Mouse (Mus musculus): Measurements from ENCODE around the gene Zfp750. TPM values are rescaled to one million over a fixed set of nuclear protein-coding genes. Genes with fewer than 3 reads are reported as not detected.

Gene Zfp750
- polyA plus RNA-seq, 1 experiment: 6.1 TPM

DNA sequence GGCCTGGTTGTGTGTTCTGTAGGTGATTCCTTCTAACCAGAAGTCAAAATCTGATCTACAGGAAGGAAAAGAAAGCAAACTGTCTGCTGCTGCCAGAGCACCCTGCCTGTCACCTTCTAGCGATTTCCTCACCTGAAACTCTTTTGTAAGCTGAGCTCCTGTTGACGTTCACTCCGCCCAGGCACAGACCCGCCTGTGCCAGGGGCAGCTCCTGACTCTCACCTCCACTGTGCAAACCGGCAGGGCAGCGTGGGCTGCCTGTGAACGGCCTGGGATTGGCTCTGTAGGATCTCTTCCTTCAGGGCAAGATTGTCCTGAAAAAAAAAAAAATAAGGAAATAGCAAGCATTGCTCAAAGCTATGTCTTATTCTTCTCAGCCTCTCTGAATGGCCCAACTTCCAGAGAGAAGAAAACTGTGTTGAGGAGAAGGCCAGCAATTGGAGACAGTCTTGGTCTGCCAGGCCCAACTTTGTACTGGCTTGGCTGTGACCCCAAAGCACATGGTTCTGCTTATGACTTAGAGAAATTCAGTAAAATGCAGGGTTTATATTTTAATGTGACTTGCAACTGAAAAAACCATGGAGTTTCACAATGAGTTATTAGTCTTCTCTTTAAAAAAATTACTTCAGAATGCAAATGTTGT lies 25.7 kb upstream of the Zfp750 start:
- no peaks in the 10 kb centered on the region for H3K27me3 ChIP-seq (ENCODE audit: control insufficient read depth, insufficient read depth, low read length, poor library complexity, severe bottlenecking)
- no peak overlapping the region for H3K9ac ChIP-seq (ENCODE audit: low read depth, poor library complexity, severe bottlenecking)
- H3K36me3 ChIP-seq (ENCODE audit: control insufficient read depth, insufficient read depth, low read length, poor library complexity, severe bottlenecking): 0 out of 2 replicates have a peak, but pooled peaks cover 3% of the 10 kb centered on the region
- TF ChIP-seq CTCF (IDR thresholded peaks at IDR 0.05; ENCODE audit: low read depth, low read length) (no peak), POLR2A (IDR thresholded peaks at IDR 0.05; ENCODE audit: insufficient read depth, low read length) (no peak), EP300 (IDR thresholded peaks at IDR 0.05; ENCODE audit: insufficient read depth, low read depth, low read length) (no peak)
- no peak overlapping the region for H3K4me3 ChIP-seq (ENCODE audit: low read depth, low read length)
- H3K4me1 ChIP-seq (ENCODE audit: control insufficient read depth, insufficient read depth, low read length): no peaks in the 10 kb centered on the region
- no peaks in the 10 kb centered on the region for H3K9me3 ChIP-seq (replicated peaks; ENCODE audit: control insufficient read depth, insufficient read depth, low read length, poor library complexity, severe bottlenecking)
- H3K27ac ChIP-seq (ENCODE audit: insufficient read depth, low read length): peak overlapping the region; percentile 8; the same call in 1 of the 2 replicates

DNA sequence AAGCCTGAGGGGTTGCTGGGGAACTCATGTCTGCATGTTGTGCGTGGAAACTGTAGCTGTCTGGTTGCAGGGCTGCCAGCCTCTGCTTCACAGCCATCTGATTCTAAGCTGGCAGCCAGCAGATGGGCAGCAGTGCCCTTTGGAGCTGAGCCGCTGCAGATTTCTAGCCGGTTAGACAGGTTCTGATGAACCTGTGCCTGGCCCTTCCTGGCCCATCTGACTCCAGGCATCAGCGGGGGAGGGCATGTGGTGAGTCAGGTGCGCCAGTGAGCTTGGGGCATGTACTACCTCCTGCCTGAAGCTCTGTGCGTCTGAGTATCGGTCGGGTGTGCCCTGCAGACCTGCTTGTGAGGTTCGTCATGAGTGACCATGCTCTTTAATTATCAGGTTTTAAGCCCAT lies 24.8 kb upstream of the Zfp750 start:
- H3K4me1 ChIP-seq (ENCODE audit: control insufficient read depth, insufficient read depth, low read length): no peaks in the 10 kb centered on the region
- no peak for TF ChIP-seq POLR2A (IDR thresholded peaks at IDR 0.05; ENCODE audit: insufficient read depth, low read length)
- no peak for TF ChIP-seq CTCF (IDR thresholded peaks at IDR 0.05; ENCODE audit: low read depth, low read length)
- no peak for TF ChIP-seq EP300 (IDR thresholded peaks at IDR 0.05; ENCODE audit: insufficient read depth, low read depth, low read length)
- H3K27me3 ChIP-seq (ENCODE audit: control insufficient read depth, insufficient read depth, low read length, poor library complexity, severe bottlenecking): no peaks in the 10 kb centered on the region
- H3K9ac ChIP-seq (ENCODE audit: low read depth, poor library complexity, severe bottlenecking): no peak overlapping the region
- H3K4me3 ChIP-seq (ENCODE audit: low read depth, low read length): no peak overlapping the region
- 0 out of 2 replicates have a peak, but pooled peaks cover 3% of the 10 kb centered on the region for H3K36me3 ChIP-seq (ENCODE audit: control insufficient read depth, insufficient read depth, low read length, poor library complexity, severe bottlenecking)
- no peak overlapping the region for H3K27ac ChIP-seq (ENCODE audit: insufficient read depth, low read length)
- H3K9me3 ChIP-seq (replicated peaks; ENCODE audit: control insufficient read depth, insufficient read depth, low read length, poor library complexity, severe bottlenecking): no peaks in the 10 kb centered on the region

DNA sequence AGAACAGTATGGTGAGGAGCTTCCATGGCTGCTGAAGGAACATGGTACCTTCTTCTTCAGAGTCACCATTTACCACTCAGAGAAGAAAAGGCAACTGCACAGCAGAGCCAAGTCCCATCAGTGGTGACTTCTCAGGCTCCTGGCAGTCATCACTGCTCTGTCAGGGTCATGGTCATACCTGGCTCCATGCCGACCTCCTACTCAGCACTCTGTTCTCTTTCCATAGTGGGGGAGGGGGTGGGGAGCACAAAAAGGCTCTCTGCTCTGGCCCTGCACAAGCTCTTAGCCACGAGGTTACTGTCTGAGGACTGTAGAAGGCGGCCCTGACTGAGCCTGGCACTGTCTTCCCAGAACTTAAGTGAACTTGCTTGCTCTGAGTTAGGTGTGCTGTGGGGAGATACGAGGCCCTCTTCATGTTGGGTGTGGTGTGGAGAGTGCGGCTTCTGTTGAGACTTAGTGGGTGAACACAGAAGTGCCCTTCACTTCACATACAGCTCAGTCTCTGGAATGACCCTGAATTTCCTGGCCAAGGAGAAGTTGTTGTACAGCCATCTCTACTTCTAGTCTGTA lies 24.2 kb upstream of the Zfp750 start:
- Histone ChIP-seq H3K36me3 (ENCODE audit: control insufficient read depth, insufficient read depth, low read length, poor library complexity, severe bottlenecking) (0 out of 2 replicates have a peak, but pooled peaks cover 3% of the 10 kb centered on the region), H3K27me3 (ENCODE audit: control insufficient read depth, insufficient read depth, low read length, poor library complexity, severe bottlenecking) (no peaks in the 10 kb centered on the region), H3K4me1 (ENCODE audit: control insufficient read depth, insufficient read depth, low read length) (no peaks in the 10 kb centered on the region), H3K9me3 (replicated peaks; ENCODE audit: control insufficient read depth, insufficient read depth, low read length, poor library complexity, severe bottlenecking) (no peaks in the 10 kb centered on the region), H3K4me3 (ENCODE audit: low read depth, low read length) (no peak overlapping the region), H3K9ac (ENCODE audit: low read depth, poor library complexity, severe bottlenecking) (no peak overlapping the region), H3K27ac (ENCODE audit: insufficient read depth, low read length) (no peak overlapping the region)
- TF ChIP-seq CTCF (IDR thresholded peaks at IDR 0.05; ENCODE audit: low read depth, low read length) (no peak), EP300 (IDR thresholded peaks at IDR 0.05; ENCODE audit: insufficient read depth, low read depth, low read length) (no peak), POLR2A (IDR thresholded peaks at IDR 0.05; ENCODE audit: insufficient read depth, low read length) (no peak)

DNA sequence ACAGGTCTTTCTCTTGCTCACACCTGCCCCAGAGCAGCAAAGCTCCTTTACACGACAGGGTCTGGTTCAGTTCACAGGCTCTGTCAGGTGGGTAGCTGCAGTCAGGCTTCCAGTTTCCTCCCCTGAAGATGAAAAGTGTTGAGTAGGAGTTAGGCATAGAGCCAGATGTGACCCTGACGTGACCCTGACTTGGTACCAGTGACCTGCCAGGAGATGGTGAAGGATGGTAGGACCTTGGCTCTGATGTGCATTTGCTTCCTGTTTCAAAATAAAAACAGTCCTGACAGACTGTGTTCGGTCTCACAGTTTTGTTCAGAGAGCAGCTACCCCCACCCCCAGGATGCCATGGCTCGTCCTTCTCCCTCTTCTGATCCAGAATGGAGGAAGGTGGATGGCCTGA lies 23.3 kb upstream of the Zfp750 start:
- Histone ChIP-seq H3K27ac (ENCODE audit: insufficient read depth, low read length) (no peak overlapping the region), H3K4me3 (ENCODE audit: low read depth, low read length) (no peak overlapping the region), H3K9me3 (replicated peaks; ENCODE audit: control insufficient read depth, insufficient read depth, low read length, poor library complexity, severe bottlenecking) (no peaks in the 10 kb centered on the region), H3K27me3 (ENCODE audit: control insufficient read depth, insufficient read depth, low read length, poor library complexity, severe bottlenecking) (no peaks in the 10 kb centered on the region), H3K4me1 (ENCODE audit: control insufficient read depth, insufficient read depth, low read length) (no peaks in the 10 kb centered on the region), H3K9ac (ENCODE audit: low read depth, poor library complexity, severe bottlenecking) (no peak overlapping the region), H3K36me3 (ENCODE audit: control insufficient read depth, insufficient read depth, low read length, poor library complexity, severe bottlenecking) (0 out of 2 replicates have a peak, but pooled peaks cover 3% of the 10 kb centered on the region)
- TF ChIP-seq POLR2A (IDR thresholded peaks at IDR 0.05; ENCODE audit: insufficient read depth, low read length): no peak
- TF ChIP-seq CTCF (IDR thresholded peaks at IDR 0.05; ENCODE audit: low read depth, low read length): no peak
- no peak for TF ChIP-seq EP300 (IDR thresholded peaks at IDR 0.05; ENCODE audit: insufficient read depth, low read depth, low read length)

DNA sequence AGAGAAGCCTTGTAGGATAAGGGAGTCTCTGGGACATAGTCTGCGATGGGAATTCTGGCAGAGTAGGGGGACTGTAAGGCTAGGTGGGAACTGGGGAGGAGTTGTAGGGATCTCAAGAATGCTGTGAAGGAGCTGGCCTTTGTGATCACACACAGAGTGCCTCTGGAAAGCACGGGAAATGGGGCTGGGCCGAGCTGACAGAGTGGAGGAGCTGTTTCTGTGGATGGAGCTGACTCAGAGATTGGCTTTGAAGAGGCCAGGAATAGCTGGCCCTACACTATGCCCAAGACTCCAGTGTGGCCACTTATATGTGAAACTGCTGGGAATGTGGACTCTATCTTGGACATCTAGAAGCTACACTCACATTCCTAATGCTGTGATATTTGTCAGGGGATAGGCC lies 17.4 kb upstream of the Zfp750 start:
- TF ChIP-seq EP300 (IDR thresholded peaks at IDR 0.05; ENCODE audit: insufficient read depth, low read depth, low read length) (no peak), CTCF (IDR thresholded peaks at IDR 0.05; ENCODE audit: low read depth, low read length) (no peak), POLR2A (IDR thresholded peaks at IDR 0.05; ENCODE audit: insufficient read depth, low read length) (no peak)

DNA sequence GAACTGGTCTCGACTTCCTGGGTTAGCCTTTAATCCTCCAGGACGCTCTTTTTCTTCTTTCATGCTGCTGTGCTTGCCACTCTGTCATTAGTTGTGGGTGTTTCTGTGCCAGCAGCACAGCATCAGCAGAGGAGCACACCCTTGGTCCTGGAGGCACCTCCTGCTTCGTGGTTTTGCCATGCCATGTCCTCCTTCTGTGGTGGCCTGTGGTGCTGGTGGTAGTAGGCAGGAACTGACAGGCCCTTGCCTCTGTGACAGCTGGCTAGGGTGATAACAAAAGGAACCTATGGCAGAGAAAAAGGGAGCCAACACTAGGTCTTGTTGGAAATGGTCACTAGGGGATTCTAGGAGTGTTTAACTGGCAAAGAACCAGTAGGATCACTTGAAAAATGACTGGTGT lies 10.6 kb upstream of the Zfp750 start:
- Histone ChIP-seq H3K4me3 (ENCODE audit: low read depth, low read length) (no peak overlapping the region), H3K27ac (ENCODE audit: insufficient read depth, low read length) (no peak overlapping the region), H3K27me3 (ENCODE audit: control insufficient read depth, insufficient read depth, low read length, poor library complexity, severe bottlenecking) (no peaks in the 10 kb centered on the region), H3K36me3 (ENCODE audit: control insufficient read depth, insufficient read depth, low read length, poor library complexity, severe bottlenecking) (no peaks in the 10 kb centered on the region), H3K9ac (ENCODE audit: low read depth, poor library complexity, severe bottlenecking) (no peak overlapping the region), H3K4me1 (ENCODE audit: control insufficient read depth, insufficient read depth, low read length) (no peaks in the 10 kb centered on the region), H3K9me3 (replicated peaks; ENCODE audit: control insufficient read depth, insufficient read depth, low read length, poor library complexity, severe bottlenecking) (no peaks in the 10 kb centered on the region)
- TF ChIP-seq EP300 (IDR thresholded peaks at IDR 0.05; ENCODE audit: insufficient read depth, low read depth, low read length) (no peak), CTCF (IDR thresholded peaks at IDR 0.05; ENCODE audit: low read depth, low read length) (no peak), POLR2A (IDR thresholded peaks at IDR 0.05; ENCODE audit: insufficient read depth, low read length) (no peak)

More for the DNA sequence above, 17.4 kb upstream of the Zfp750 start:
- Histone ChIP-seq H3K4me1 (ENCODE audit: control insufficient read depth, insufficient read depth, low read length) (no peaks in the 10 kb centered on the region), H3K27ac (ENCODE audit: insufficient read depth, low read length) (no peak overlapping the region), H3K9ac (ENCODE audit: low read depth, poor library complexity, severe bottlenecking) (no peak overlapping the region), H3K36me3 (ENCODE audit: control insufficient read depth, insufficient read depth, low read length, poor library complexity, severe bottlenecking) (0 out of 2 replicates have a peak, but pooled peaks cover under 1% of the 10 kb centered on the region), H3K27me3 (ENCODE audit: control insufficient read depth, insufficient read depth, low read length, poor library complexity, severe bottlenecking) (no peaks in the 10 kb centered on the region), H3K4me3 (ENCODE audit: low read depth, low read length) (no peak overlapping the region), H3K9me3 (replicated peaks; ENCODE audit: control insufficient read depth, insufficient read depth, low read length, poor library complexity, severe bottlenecking) (no peaks in the 10 kb centered on the region)
